Mouse (Mus musculus) embryonic facial prominence, embryonic 14.5 days (tissue): ENCODE data around the gene Olfr56. TPM values are rescaled to one million over a fixed set of nuclear protein-coding genes. Genes with fewer than 3 reads are reported as not detected.
"Not testable (repeated sequence)": the region's sequence is repeated elsewhere in the genome, so short reads cannot be mapped to it uniquely, and the experiment has no call there.

Source experiments
- ATAC-seq: fragments of 200-750 bp; cut with Nextera tagmentation; 2 replicates; pipeline ENCODE4 v1.8.0; 2017; ENCODE audit warnings: low read depth, moderate number of reproducible peaks, moderate TSS enrichment
- DNase-seq: peaks from one replicate; pipeline ENCODE4 v3.0.0-alpha.2; 2015; ENCODE audit warnings: low spot score
- H3K27ac ChIP-seq: fragments of 300-500 bp; sonication (generic); replicated peaks from 2 replicates; pipeline ENCODE4 v1.5.1; 2014; ENCODE audit warnings: low read depth, mild to moderate bottlenecking, low read length, moderate library complexity
- H3K27me3 ChIP-seq: fragments of 300-500 bp; sonication (generic); replicated peaks from 2 replicates; pipeline ENCODE4 v1.6.1; 2014; ENCODE audit warnings: low read length; ENCODE audit not compliant: control insufficient read depth, insufficient read depth
- H3K36me3 ChIP-seq: fragments of 300-500 bp; sonication (generic); 2 replicates; pipeline ENCODE4 v1.6.1; 2014; ENCODE audit warnings: low read length, mixed read lengths; ENCODE audit not compliant: control insufficient read depth, insufficient read depth
- H3K4me1 ChIP-seq: fragments of 300-500 bp; sonication (generic); 2 replicates; pipeline ENCODE4 v1.6.1; 2014; ENCODE audit warnings: antibody characterized with exemption, low read length; ENCODE audit not compliant: control insufficient read depth, insufficient read depth
- H3K4me2 ChIP-seq: fragments of 300-500 bp; sonication (generic); 2 replicates; pipeline ENCODE4 v1.6.1; 2014; ENCODE audit warnings: low read depth, mild to moderate bottlenecking, low read length, moderate library complexity, mixed read lengths
- H3K4me3 ChIP-seq: fragments of 300-500 bp; sonication (generic); 2 replicates; pipeline ENCODE4 v1.5.1; 2014; ENCODE audit warnings: low read depth, mild to moderate bottlenecking, low read length
- H3K9ac ChIP-seq: fragments of 300-500 bp; sonication (generic); 2 replicates; pipeline ENCODE4 v1.6.1; 2014; ENCODE audit warnings: low read depth, mild to moderate bottlenecking, low read length, moderate library complexity, mixed read lengths
- H3K9me3 ChIP-seq: fragments of 300-500 bp; sonication (generic); 2 replicates; pipeline ENCODE4 v1.6.1; 2016; ENCODE audit warnings: low read length; ENCODE audit not compliant: control insufficient read depth
- WGBS: fragments of 180-500 bp; shearing (Covaris S2); extraction: QIAGEN DNeasy Blood & Tissue Kit; methylation state at CpG from one replicate; pipeline ENCODE4 v1.1.7; 2014; 5-methylcytosine and 5-hydroxymethylcytosine counted together
- polyA plus RNA-seq: library from polyadenylated mRNA; unstranded; fragments of >200 nt; fragmentation: Nextera tagmentation; extraction: Ambion mirVana; gene quantifications from 2 replicates; pipeline ENCODE4 v1.2.1, GENCODE M21; 2014

The Olfr56 gene
- polyA plus RNA-seq, 1 experiment from 2014 or later = 0.08 TPM

DNA sequence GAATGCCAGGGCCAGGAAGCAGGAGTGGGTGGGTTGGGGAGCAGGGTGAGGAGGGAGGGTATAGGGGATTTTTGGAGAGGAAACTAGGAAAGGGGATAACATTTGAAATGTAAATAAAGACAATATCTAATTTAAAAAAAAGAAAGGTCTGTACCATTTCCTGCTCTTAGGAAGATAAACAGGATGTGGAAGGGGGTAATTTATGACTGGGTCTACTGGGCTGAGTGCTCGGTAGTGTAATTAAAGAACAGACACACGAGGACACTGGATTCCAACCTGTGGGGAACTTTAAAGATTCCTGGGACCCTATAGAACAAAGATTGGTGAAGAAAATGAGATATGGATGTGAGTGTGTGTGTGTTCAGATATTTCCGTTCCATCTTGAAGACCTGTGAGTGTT lies 4.2 kb downstream of the Olfr56 start:
- not testable (repeated sequence) for DNase-seq, H3K4me3 ChIP-seq, H3K36me3 ChIP-seq, H3K27me3 ChIP-seq, H3K9me3 ChIP-seq, H3K4me1 ChIP-seq, ATAC-seq, H3K4me2 ChIP-seq, H3K27ac ChIP-seq, H3K9ac ChIP-seq
- WGBS = no CpG with 5 or more reads among the region's 3 CpGs

DNA sequence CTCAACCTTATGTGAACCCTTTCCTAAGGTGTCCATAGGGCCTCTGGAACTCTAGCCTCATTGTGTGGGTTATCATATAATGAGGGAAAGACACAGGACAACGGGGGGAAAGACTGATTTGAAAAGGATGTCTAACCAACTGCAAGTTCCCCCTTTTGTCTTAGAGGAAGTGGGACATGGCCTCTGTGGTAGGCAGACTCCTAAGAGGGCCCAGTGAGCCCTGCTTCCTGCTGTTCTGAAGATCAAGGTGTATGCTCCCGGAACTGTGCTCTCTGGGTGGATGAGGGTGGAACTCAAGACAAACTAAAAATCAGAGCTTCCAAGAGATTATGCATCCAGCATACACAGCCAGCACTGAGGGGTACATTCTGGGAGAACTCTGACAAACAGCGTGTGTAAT lies 9.5 kb downstream of the Olfr56 start:
- WGBS = 77% methylated on average over 2 of the region's 3 CpGs
- H3K4me2 ChIP-seq, H3K27ac ChIP-seq, ATAC-seq, H3K36me3 ChIP-seq, DNase-seq, H3K4me3 ChIP-seq, H3K9ac ChIP-seq, H3K27me3 ChIP-seq, H3K4me1 ChIP-seq, H3K9me3 ChIP-seq: not testable (repeated sequence)

DNA sequence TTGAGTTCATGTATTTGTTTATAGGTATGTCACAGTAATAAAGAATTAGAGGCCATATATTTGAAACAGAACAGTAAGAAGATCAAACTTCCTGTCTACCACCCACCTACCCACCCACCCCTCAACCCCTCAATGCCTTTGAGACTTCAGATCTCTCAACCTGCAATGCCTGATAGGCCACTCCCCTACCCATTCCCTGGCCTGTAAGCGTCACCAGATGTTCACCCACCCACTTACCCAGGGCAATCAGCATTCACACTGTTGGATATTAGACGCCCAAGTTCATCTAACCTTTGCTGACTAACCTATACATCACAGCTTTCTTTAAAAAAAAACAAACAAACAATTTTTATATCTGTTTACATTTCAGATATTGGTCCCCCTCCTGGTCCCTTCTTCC lies 11.3 kb downstream of the Olfr56 start:
- H3K36me3 ChIP-seq, H3K9ac ChIP-seq, H3K4me3 ChIP-seq, ATAC-seq, H3K4me2 ChIP-seq, H3K27me3 ChIP-seq, DNase-seq, H3K27ac ChIP-seq, H3K9me3 ChIP-seq, H3K4me1 ChIP-seq: not testable (repeated sequence)
- WGBS = 68% methylated on average over 1 of the region's 2 CpGs

DNA sequence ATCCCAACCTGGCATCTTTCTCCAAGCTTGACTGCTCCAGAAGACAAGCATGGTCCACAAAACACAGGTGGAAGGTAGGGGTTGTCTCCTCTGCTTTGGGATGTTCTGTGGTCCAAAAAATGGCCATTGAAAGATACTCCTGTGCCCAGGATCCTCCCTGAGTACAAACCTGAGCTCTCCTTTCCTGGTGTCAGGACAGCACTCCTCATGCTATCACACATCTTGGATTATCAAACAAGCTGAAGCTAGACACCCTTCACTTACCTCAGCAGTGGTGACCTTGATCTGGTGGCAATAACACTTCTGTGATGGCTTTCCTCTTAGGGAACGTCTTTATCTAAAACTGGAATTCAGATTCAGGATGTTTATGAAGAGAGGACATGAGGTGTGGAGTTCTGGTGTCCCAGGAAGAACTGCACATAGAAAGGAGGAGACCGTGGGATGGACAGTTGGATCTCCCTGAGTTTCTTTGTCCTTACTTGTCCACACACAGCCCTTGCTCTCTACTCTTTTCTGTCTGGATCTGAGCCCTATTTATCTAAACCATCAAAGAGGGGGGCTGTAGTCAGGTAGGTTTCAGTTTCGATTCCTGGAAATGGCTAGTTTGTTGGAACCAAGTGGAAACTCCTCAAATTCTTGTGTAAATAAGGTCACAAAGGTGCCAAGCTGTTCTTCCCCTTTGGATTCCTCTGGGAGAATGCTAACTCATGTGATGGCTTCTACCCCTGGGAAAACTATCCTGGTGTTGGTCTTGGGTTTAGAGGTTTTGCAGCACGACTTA lies 13.2 kb downstream of the Olfr56 start, which contains the start of gene Gm12185:
Gm12185 (minus strand) TSS at position 487 of the 781 bp plus-strand sequence.
- H3K27ac ChIP-seq, H3K9me3 ChIP-seq: not testable (repeated sequence)

DNA sequence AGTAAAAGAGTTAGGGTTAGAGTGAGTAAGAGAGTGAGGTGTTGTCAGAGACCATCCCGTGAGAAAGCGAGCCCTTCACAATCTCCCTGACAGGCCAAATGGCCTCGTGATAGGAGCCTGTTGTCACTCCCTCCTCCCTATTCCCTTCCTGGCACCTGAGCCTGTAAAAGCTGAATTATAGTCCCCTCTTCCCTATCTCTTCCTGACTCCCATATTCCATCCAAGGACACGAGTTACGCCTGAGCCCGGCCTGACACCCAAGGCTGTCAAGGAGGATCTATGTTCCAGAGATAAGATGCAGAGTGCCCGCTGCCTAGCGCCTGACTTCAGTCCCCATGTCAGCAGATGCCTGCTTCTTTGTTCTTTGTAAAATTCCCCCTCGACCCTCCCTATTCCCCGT lies 14.6 kb downstream of the Olfr56 start:
- H3K27ac ChIP-seq, ATAC-seq, H3K4me2 ChIP-seq, DNase-seq, H3K4me3 ChIP-seq, H3K36me3 ChIP-seq, H3K4me1 ChIP-seq, H3K27me3 ChIP-seq, H3K9ac ChIP-seq, H3K9me3 ChIP-seq: not testable (repeated sequence)
- 69% methylated on average over 10 of the region's 10 CpGs for WGBS

More for the DNA sequence above, 13.2 kb downstream of the Olfr56 start, which contains the start of gene Gm12185:
- DNase-seq, H3K4me3 ChIP-seq, ATAC-seq, H3K36me3 ChIP-seq, H3K27me3 ChIP-seq, H3K9ac ChIP-seq, H3K4me1 ChIP-seq, H3K4me2 ChIP-seq: not testable (repeated sequence)
- 61% methylated on average over 4 of the region's 4 CpGs for WGBS

DNA sequence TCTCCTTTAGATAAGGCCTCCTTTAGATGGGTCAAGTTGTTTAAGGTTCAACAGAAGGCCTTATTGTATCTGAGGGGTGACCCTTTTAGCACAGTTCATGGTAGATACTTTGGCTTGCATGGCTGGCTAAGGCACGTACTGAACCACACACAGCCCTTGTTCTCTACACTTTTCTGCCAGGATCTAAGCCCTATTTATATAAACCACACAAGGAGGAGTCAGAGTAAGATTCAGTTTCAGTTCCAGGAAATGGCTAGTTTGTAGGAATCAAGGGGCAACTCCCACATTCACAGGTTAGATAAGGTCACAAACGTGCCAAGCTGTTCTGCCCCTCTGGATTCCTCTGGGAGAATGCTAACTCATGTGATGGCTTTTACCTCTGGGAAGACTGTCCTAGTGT lies 15.3 kb downstream of the Olfr56 start, which contains the start of gene Tgtp1:
Tgtp1 (minus strand) TSS at position 155 of the 400 bp plus-strand sequence.
- H3K27ac ChIP-seq, ATAC-seq, H3K4me1 ChIP-seq, H3K4me2 ChIP-seq, H3K4me3 ChIP-seq, H3K9me3 ChIP-seq, H3K9ac ChIP-seq, H3K27me3 ChIP-seq, H3K36me3 ChIP-seq: not testable (repeated sequence)
- DNase-seq = peak; percentile 19
- 6% methylated on average over 2 of the region's 2 CpGs for WGBS

DNA sequence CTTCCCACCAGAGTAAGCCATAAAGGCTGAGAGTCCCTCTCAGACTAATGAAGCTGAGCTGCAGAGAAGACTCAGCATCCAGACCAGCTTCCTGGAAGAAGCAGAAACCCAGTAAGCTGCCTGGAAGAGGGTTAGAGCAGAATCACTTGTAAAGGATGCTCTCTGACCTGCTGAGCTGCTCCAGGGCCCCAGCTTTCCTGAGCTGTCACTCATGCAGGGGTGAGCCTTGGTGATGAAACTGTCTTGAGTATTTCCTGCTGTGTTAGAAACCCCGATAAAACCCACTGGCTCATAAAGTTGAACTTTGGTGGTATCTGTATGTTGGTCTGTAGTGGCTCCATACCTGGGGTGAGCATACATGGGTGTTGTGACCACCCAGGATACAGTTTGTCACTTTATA lies 21.7 kb downstream of the Olfr56 start:
- not testable (repeated sequence) for H3K4me1 ChIP-seq, DNase-seq, H3K9ac ChIP-seq, H3K4me3 ChIP-seq, H3K36me3 ChIP-seq, H3K27ac ChIP-seq, ATAC-seq, H3K9me3 ChIP-seq, H3K4me2 ChIP-seq, H3K27me3 ChIP-seq
- 80% methylated on average over 1 of the region's 1 CpGs for WGBS

DNA sequence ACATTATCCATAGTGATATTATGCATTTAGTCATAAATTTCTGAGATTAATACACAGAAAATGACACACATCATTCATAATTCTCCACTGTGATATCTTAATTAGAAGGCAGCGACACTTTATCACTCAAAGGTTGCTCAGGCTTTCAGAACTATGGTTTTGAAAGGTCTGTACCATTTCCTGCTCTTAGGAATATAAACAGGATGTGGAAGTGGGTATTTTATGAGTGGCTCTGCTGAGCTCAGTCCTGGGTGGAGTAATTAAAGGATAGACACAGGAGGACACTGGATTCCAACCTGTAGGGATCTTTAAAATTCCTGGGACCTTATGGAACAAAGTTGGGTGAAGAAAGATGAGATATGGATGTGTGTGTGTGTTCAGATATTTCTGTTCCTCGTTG lies 27.6 kb downstream of the Olfr56 start:
- H3K9me3 ChIP-seq, H3K4me2 ChIP-seq, H3K4me3 ChIP-seq, H3K27me3 ChIP-seq, DNase-seq, ATAC-seq, H3K9ac ChIP-seq, H3K4me1 ChIP-seq, H3K27ac ChIP-seq, H3K36me3 ChIP-seq: not testable (repeated sequence)
- 64% methylated on average over 2 of the region's 2 CpGs for WGBS

DNA sequence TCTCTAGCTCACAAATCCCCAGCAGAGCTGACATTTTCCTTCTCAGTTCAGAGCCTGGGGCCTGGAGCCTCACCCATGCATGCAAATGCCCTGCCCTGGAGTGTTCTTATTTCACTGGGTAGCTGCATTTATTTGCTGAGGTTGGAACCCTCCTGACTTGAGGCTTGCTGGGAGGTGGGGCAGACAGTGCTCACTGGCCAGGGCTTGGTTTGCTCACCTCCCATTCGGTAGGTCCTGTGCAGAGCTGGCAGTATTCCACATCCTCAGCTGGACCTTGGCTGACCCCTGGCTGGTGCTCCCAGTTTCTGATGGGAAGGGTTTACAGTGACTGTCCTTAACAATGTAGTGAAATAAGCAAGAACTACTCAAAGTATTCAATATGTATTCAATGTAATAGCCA lies 28.1 kb downstream of the Olfr56 start:
- H3K36me3 ChIP-seq, DNase-seq, H3K4me1 ChIP-seq, H3K4me2 ChIP-seq, H3K9ac ChIP-seq, ATAC-seq, H3K27me3 ChIP-seq, H3K4me3 ChIP-seq, H3K27ac ChIP-seq, H3K9me3 ChIP-seq: not testable (repeated sequence)
- WGBS = 40% methylated on average over 1 of the region's 1 CpGs
